Mouse (Mus musculus) inflammation-experienced regulatory T-cells, adult 6 months (primary cell): ENCODE data around the gene Slc9a3r1. TPM values are rescaled to one million over a fixed set of nuclear protein-coding genes. Genes with fewer than 3 reads are reported as not detected.
A peak's percentile ranks its signal among the peaks of the same experiment; 100 is the strongest.

ENCODE experiments used
- ATAC-seq: one replicate; pipeline ENCODE4 v1.8.0; 2017
- polyA plus RNA-seq, 3 experiments: library from polyadenylated mRNA; unstranded; fragments of 100-300 nt; shearing (Covaris generic); gene quantifications; one replicate each; pipeline ENCODE4 v1.2.1; 2017

Gene Slc9a3r1
- polyA plus RNA-seq, 3 experiments from 2014 or later: 137 to 172 (median 165) TPM

DNA sequence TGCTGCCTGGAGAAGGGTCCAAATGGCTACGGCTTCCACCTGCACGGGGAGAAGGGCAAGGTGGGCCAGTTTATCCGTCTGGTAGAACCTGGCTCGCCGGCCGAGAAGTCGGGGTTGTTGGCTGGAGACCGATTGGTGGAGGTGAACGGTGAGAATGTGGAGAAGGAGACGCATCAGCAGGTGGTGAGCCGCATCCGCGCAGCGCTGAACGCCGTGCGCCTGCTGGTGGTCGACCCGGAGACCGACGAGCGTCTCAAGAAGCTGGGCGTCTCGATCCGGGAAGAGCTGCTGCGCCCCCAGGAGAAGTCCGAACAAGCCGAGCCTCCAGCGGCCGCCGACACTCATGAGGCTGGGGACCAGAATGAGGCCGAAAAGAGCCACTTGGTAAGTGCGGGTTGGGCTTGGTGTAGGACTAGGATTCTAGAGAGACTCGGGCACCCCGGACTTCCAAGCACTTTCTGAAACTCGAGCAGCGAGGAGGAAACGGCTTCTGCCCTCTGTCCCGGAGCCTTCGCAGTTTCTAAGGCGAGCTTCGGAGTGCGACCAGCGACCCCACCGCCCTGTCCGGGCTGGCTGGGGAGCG, 518 bp downstream of the Slc9a3r1 start:
- ATAC-seq: no peak

DNA sequence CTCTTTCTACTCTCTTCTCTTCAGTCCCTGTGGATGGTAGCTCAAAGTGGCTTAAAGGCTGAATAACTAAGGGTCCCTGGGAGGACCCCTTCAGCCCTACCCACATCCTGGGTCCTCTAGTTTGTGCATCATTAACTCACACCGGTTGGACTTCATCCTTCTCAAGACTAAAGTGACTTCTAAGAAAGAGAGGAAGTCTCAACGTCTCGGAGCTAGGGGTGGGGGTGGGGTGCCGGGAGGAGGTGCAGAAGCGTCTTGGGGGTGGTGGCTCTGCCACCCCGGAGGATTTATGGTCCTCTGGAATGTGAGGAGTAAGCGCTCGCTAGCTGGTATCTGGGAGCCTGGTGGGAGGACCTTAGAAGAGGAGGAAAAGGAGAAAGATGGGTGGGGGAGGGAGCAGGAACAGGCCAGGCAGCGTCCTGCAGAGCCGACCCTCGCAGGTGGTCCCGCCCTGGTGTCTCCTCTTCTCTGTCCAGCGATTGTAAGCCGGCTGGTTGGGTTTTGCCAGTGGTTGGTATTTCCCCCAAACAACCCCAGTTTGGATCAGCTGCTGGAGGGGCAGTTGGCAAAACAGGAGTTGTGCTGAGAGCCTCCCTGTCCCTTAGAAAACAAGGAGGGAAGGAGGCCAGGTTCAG, 1.3 kb downstream of the Slc9a3r1 start:
- ATAC-seq: no peak

DNA sequence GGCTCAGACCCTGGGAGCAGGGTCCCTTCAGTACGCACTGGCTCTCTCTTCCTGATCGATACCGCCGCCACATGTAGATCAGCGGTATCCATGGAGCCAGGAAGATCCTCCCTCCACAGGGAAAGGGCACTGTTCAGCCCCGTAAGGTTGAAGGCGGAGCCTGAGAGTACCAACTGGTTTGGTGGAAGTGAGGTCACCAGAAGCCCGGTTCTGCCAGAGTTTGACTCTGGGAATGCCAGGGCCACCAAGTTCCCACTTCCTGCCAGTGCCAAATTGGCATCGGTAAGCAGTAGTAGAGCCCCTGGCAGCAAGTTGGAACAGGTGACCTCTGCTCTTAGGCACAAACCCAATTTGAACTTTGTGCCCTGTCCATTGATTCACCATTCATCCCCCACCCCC, 1.8 kb downstream of the Slc9a3r1 start:
- ATAC-seq: no peak

DNA sequence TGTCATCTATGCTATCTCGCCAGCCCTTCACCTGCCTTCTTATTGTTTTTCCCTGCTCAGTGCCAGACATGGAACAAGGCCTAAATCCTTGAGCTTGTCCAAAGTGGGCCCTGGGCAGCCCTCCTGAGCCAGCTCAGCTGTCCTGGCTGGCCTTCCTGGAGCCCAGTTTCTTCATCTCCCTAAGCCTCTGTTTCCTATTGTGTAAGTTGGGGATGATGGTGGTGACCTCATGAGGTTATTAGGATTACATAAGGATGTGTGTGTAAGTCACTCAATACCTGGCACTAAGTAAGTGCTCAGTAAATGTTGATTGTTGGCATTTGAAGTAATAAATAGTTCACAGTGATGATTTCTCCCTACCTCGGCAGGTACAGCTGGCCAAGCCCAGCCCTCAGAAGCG, 3.6 kb downstream of the Slc9a3r1 start:
- ATAC-seq: no peak

DNA sequence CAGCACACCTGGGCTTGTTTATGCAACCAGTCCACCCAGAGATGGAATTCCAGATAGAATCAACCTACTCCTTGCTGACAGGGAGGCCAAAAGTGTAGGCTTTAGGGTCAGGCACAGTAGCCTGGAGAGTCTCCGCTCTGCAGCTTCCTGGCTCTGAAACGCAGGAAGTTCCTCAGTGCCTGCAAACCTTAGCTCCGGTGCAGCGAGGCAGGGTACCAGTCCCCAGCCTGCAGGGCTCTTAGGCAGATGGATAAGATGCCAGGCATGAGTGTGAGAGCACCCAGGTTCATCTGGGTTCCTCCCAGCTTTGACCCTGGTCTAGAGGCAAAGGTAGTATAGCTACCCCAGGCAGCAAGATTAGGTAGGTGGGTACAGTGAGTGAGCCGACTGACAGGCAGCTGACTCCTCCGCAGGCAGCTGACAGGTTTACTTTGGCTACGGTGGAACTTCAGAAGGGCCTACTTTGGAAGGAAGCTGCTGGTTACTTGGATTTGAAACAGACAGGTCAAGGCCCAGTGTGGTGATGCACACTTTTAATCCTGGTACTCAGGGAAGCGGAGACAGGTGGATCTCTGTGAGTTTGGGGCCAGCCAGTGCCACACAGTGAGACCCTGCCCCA, 4.6 kb downstream of the Slc9a3r1 start:
- no peak for ATAC-seq

DNA sequence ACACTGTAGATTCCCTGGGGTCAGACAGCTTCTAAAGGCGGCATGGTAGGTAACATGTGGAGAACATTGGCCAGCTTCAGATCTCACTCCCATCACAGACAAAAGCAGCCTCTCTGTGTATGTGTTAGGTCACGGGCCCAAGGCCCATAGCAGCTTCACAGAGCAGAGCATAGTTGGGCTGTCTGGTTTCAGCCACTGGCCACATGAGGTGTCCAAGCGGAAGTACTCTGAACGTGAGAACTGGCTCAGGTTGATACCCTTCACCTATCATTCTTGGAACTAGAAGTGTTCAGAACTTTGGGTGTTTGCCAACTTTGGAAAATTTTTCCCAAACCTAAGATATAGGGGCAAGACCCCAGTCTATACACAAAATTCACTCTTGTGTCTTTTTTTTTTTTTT, 6.3 kb downstream of the Slc9a3r1 start:
- ATAC-seq: no peak

DNA sequence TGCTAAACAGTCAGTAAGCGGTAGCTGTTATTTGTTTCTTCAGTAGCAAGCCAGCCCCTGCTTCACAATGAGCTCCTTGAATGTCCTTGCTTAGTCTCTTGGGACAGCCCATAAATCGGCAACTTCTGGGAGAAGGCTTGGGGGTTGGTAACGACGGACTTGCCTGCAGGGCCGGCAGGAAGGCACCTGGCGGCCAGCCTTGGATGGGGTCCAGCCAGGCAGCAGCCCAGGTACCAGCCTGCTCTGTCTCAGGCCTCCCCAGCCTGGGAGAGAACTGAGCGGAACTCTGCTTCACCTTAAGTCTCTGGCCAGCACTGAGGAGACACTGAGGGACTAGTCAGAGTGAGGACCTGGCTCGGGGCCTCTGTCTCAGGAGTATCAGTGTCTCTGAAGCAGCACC, 8.0 kb downstream of the Slc9a3r1 start:
- no peak for ATAC-seq

DNA sequence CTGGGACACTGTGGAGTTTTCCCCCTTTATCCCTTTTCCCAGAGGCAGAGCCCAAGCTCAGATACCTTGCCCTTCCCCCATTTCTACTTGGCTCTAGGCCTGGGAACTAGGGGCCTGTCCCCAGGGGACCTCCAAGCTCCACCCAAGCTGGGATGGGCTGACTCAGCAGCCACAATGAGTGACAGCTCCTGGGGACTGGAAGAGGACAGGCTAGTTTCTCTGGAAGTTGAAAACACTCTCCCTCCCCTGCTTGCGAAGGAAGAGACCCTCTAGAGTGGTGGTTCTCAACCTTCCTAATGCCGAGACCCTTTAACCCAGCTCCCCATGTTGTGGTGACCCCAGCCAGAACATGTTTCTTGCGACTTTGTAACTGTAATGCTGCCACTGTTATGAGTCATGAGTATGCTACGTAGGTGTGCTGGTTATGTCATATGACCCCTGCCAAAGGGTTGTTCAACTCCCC, 9.7 kb downstream of the Slc9a3r1 start:
- peak; percentile 35 for ATAC-seq

DNA sequence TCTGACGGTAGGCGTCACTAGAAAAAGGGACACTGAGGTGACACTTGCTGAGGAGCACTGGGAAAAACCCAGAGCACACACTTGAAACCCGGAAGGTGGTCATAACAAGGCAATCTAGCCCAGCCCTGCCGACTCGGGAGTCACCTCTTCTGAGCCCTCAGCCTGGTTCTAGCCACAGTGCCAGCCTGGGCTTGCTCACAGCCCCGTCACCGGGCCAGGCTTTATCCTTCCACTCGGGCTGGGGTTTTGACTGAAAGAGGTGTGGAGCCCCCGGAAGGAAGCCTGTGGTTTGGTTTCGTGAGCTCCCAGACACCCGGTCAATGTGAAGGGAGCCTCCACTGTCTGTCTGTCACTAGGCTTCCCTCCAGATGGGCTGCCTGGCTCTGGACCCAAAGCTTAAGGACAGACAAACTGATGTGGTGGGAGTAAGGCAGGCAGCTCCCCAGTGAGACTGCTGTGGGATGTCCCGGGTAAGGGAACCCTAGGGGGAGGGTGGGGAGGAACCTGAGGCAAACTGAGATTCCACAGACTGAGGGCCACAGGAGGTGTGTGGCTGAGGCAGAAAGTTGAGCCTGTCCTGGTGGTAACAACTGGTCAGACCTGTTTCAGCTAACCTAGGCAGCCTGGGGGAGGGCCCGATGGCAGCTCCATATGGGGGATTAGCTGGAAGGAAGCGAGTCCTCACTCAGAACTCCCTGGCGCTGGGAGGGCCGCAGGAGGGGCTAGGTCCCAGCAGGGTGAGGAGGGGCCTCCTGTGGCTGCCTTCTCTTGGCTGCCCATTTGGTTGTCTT, 10.6 kb downstream of the Slc9a3r1 start:
- peak; percentile 78 for ATAC-seq

DNA sequence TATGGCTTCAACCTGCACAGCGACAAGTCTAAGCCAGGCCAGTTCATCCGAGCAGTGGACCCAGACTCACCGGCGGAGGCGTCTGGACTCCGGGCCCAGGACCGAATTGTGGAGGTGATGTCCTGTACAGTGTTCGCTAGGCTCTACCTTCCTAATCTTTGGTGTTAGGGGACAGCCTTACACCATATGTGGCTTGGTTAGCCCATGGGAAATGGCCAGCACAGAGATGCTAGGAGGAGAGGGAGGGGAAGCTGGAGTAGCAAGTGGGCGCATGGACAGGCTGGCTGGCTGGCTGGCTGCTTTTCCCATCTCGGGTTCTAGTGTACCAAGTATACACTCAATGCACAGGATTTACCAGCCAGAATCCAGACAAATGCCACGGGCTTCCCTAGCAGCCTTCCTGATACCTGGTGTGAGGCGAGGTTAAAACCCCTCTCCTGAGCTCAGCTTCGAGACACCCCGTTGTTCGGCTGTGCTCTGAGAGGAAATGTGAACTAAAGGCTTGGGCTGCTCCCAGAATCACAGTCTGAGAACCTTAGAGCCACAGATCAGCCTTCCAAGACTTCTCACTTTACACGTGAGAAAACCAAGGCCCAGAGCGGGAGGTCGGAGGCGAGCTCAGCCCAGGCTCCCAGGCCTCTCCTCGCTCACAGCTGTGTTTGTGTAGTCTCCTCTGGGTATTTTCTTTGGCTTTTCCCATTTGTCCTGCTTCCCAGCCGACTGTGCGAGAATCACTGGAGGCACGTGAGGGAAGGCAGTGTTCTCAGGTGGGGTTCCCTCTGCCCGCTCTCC, 13.5 kb downstream of the Slc9a3r1 start:
- no peak for ATAC-seq

DNA sequence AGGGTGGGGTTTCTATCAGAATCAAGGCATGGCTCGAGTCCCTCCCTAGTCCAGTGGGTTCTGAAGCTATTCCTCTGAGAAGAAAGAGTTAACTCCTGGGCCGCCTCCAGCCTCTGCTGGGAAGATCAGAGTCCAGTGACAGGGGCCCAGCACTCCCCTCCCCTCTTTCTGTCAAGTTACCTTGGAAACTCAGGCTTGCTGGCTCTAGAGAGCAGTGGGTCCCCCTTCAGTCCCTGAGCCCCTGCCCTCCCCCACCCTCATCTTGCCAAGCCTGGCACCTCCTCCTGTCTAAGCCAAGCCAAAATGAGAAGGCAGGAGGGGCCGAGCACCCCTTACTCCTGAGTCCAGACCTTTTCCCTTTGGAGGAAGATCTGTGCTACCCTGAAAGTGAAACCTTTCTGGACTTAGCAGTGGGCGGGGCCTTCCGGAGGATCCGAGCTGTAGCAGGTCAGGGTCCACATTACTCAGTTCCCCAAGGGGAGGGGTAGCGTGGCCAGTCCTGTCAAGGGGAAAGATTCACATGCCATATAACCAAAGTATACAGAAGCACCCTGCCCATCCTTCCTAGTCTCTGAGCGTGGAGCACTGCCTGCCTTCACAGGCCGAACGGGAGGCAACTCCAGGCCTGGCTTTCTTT, 14.5 kb downstream of the Slc9a3r1 start:
- ATAC-seq: no peak

DNA sequence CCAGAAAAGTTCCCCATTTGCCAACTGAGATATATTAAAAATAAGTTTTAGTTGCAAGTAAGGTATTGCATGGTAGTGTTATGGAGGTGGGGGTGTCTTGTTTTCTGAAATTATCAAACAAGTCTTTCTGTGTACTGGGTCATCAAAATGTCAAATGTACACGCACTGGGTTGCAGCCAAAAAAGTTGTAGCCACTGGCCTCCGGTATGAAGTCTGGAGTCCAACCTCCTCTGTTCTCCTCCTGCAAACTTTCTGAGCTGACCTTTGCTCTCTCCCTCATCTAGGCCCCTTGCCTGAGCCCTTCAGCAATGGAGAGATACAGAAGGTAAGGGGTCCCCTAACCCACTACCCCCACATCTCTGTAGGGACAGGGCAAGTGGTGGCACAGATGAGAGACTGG, 15.6 kb downstream of the Slc9a3r1 start:
- ATAC-seq: no peak

DNA sequence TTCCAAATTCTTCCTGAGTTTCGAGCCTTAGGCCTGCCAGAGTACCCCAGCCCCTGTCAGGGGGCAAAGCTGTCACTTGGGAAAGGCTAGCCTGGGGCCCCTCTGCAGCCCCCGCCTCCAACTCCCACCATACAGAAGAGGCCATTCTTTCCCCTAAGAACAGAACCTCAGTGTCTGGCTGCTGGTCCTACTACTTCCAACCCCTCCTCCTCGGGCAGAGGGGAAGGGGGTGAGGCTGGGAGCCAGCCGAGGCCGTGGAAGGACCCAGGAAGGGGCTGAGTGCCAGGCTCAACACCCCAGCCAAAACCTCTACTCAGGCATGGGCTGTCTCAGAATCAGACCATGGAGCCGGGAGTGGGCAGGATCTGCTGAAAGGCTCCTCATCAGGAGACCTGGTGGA, 16.1 kb downstream of the Slc9a3r1 start:
- ATAC-seq: no peak

DNA sequence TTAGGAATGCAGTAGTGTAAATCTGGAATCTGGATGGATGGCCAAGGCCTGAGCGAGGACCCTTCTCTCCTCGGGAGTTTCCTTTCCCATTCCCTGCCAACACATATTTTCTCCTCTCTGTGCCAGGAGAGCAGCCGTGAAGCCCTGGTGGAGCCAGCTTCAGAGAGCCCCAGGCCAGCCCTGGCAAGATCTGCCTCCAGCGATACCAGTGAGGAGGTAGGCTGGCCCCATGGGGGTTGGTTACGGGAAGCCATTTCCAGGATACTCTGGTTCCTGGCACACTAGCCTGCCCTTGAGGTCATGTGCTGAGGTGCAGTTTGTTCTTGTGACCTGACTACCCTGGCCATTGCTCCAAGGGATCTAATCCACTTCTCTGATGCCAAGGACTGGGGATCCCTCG, 16.7 kb downstream of the Slc9a3r1 start:
- no peak for ATAC-seq

DNA sequence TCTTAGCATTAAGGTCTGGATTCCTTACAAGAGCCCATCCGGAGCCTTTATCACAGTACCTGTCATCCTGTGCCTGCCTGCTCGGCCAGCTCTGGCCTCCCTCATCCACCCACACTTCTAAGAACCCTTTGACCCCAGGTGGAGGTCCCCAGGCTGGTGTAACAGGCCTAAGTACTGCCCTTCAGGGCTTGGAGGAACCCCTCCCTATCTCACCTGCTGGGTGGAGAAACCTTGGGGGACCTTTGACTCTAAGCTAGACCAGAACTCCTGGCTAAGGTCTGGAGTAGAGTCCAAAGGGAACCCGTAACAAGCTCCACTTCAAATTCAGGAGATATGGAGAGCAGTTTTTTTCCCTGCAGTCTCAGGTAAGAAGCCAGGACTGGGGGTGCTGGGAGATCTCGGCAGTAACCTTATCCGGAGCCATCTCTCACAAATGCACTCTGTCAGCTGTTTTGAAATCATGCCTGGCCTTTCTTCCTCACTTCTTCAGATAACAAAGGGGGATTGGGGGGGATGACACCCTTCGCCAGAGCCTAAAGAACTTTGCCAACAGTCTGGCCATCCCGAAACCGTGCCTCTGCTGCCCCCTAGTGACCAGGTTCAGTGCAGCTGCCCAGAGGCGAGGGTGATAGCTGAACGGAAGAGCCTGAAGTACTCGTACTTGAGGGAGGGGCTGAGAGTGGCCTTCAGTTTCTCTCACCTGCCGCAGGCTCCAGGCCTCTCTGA, 18.9 kb downstream of the Slc9a3r1 start:
- ATAC-seq: peak; percentile 53

DNA sequence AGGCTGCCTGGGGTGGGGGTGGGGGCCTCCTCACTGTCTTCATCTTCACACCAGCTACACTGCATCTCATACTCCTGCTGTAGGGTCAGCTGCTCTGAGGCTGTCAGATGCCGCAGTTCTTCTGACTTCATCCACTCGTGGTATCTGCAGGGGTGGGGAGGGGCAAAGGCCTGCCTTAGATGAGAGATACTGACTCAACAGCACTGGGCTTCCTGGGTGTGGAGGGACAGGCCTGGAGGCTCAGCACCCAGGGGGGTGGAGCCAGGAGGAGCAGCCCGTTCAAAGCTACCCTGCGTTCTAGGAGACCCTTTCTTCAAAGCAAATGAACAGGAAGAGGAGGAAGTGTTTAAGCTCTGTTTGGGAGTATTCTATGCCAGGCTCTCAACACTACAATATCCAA, 21.8 kb downstream of the Slc9a3r1 start:
- ATAC-seq: no peak

DNA sequence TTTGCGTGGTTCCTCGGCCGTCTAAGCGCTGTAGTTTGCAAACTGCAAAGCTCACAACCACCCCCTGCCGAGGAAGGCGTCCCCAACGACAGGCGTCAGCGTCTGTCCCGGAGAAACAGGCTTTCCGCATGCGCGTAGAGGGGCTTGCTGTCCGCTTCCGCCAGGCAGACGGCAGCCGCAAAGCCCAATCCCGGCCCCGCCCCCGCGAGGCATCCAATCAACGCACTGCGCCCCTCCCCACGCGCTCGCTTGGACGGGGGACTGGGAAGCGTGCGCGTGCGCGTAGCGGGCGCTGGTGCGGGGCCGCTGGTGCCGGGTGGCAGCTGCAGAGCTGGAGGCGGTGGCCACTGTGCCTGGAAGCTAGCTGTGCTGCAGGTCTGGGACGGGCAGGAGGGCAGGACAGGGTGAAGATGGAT, 24.1 kb downstream of the Slc9a3r1 start, which contains the start of gene Tmem104:
Gene Tmem104, plus strand, starts transcription at position 264 of the 416 bp plus-strand sequence.
- peak; percentile 78 for ATAC-seq

DNA sequence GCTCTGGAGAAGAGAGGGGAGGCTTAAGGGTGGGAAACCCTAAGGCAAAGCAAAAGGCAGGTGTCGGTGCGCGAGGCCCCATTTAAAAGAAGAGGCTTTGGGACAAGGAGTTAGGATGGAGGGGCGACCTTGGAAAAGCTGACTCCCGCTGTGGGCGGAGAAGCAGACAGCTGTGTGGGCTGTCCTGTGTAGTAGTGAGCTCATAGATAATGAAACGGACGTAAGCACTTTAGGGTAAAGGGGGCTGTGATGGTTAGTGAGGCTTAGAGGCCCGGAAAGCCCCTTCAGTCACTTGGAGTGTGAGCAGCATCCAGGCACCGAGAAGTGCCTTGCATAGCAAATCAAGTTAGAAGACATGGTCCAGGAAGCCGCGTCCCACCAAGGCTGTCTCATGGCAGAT, 24.6 kb downstream of the Slc9a3r1 start, which contains the start of gene Nat9:
Gene Nat9, minus strand, starts transcription at position 167 of the 400 bp plus-strand sequence.
- peak; percentile 67 for ATAC-seq

DNA sequence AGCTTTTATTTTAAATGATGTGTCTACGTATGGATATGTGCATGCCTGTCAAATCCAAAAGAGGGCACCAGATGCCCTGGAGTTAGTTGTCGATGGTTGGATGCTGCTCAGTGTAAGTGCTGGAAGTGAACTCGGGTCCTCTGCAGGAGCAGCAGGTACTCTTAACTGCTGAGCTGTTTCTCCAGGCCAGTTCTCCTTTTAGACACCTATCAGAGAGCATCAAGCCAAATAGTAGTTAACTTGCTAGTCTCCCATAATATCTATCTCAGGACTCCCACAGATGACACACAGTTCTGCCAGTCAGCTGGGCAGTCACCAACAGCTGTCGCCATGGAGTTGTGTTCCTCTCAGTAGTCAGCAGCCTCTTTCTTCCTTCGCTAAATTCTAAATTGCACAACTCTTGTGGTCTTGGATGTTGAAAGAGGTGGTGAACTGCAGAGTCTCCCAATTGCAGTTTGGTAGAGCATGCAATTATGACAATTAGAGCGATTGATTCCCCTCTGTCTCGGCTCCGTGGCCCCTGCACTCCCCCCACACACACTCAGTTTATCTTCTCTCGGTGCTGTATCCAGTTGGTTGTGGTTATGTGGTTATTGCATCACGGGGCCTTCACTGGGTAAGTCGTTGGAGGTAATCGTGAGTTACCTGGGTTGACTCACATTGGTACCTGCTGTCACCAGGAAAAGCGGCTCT, 25.5 kb downstream of the Slc9a3r1 start:
- no peak for ATAC-seq

DNA sequence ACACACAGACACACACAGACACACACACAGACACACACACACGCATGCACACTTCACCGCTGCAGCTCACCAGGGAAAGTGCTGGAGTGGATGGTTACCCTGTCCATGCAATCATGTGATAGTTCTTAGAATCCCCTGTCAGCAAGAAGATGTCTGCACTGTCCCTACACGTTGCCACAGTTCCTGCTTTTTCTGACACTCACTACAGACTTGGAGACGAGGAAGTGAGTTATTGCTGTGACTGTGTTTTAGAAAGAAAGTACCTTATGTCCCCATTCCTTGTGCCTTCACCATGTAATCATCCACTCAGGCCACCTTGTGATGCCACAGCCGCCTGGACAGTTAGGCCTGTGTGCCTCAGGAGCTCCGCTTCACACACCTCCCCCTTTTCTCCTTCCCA, 26.2 kb downstream of the Slc9a3r1 start:
- no peak for ATAC-seq

DNA sequence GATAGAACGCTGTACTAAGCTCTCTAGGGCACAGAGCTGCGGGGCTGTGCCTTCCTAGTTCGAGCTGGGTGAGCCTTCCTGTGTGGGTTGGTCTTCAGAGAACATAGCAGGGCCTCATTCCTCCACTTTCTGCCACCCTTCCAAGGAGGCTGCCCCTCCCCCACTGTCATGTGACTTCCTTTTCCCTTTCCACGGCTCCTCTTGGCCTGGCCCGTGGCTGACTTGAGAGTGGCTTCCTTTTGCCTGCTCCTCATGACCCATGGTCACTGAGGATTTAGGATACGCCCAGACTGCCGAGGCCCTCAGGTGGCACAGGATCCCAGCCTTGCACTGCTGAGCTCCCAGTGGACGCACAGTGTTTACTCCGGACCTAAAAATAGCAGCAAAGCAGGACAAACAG, 29.0 kb downstream of the Slc9a3r1 start:
- no peak for ATAC-seq
